Mouse (Mus musculus) gastrocnemius, postnatal 10 days (tissue): ENCODE measurements at regions not wholly inside any gene's neighbourhood (a gene's known extent, or its start where the extent isn't known, plus 50 kb on each side); places are given as distances from the start of the nearest gene placed in this dataset.
A peak's percentile ranks its signal among the peaks of the same experiment; 100 is the strongest.

Experiments
- DNase-seq: peaks from one replicate; pipeline ENCODE4 v3.0.0; 2021; ENCODE audit warnings: mixed read lengths

GRCm38 (mm10) chr9:33800763-33801162 lies 684.9 kb upstream of the Kirrel3 start:
- DNase-seq = no peak

DNA sequence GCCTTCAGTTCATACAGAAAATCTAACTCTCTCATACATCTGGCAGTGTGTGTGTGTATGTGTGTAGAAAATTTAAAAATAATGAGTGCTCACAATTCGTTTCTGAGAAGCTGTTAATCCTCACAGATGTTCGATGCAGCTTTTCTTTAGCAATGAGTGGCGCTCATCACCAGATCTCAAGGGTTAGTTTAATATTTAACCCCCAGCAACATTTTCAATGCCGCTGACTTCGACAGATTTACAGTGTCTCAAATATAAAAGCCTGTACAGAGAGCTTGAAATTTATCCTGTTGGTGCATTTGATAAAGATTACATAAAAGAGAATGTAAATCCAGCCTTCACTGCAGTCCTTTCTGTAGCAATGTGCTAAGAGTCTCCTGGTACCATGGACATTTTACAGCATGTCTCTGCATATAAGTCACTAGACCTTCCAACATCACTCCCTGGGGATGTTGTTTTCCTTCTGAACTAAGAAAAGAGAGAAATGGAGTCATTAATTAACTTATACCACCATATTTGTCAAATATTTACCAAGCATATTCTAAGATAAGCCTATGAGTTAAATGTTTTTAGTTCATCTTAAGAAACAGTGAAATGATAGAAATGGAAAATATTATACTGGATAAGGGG lies 670.8 kb upstream of the Kirrel3 start:
- DNase-seq = no peak

DNA sequence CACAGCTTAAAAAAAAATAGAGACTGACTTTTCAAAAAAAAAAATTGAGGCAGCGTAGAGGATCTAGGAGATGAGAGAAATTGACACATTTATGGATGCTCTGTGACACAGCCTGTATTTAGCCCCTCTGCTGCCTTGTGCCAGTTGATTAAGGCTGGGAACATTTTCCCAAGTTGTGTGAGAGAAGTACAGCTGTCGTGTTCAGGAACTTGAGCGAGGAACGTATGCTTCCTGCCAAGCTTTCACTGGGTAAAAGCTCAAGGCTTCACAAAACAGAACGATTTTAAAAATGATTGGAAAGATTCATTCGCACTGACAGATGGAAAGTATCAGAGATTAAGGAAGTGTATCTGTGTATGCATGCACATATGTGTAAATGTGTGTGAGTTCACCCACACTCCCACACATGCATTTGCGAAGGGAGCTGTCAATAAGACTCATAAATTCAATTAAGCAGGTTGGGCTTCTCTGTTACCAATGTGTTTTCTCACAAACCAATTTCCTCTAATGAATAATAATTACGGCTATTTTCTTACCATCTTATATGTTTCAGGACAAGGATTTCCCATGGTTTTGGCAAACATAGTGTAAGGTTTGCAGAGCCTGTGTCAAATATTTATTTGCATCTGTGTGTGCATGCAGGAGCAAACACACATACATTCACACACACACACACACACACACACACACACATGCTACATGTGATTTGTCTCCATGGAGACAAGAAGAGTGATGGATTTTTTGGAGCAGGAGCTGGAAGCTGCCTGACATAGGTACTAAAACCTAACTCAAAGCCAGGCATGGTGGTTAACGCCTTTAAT lies 662.9 kb upstream of the Kirrel3 start:
- no peak for DNase-seq

- no peak for DNase-seq
Measured at GRCm38 (mm10) chr9:33826116-33826515, 659.6 kb upstream of the Kirrel3 start.

DNA sequence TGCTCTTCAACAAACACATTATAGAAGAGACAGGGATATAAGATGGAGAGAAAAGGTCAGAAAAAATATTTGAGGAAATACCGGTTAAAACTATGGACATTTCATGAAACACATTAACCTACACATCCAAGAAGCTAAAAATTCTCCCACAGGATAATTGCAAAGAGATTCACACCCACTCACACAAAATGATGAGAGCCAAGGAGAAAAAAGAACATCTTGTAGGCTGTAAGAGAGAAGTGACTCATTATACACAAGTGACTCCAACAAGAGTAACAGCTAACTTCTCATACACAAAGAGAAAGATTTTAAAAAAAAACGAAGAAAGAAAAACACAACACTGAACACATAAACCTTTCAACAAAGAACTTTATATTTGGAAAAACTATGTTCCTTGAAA lies 658.3 kb upstream of the Kirrel3 start:
- no peak for DNase-seq

DNA sequence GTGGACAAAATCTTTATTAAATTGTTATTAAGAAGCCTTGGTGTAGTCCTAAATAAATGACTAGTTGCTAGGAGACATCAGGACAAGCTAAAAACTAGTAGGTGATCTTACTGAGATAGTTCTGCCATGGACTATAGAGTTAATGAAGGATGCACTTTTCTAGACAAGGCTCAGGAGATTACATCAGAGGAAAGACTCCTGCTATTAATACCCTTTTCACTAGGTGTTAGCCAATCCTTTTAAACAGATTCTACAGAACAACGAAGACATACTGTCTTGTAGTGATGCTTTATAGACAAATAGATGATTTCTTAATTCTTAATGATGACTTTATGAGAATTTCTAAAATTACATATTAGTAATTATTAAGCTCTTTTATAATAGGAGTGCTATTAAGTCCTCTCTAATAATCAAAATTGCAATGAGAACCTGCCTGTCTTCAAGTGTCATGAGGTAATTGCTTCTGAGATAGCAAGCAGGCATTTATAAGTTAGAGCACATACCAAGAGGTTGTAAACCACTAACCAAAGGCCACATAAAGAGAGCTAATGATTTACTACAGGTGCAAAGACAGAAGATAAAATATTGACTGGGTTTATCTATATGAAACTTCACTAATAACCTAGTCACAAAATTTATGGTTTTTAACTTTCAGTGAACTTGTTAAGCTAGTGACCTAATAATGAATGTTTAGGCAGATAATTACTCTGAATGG lies 647.9 kb upstream of the Kirrel3 start:
- no peak for DNase-seq

DNA sequence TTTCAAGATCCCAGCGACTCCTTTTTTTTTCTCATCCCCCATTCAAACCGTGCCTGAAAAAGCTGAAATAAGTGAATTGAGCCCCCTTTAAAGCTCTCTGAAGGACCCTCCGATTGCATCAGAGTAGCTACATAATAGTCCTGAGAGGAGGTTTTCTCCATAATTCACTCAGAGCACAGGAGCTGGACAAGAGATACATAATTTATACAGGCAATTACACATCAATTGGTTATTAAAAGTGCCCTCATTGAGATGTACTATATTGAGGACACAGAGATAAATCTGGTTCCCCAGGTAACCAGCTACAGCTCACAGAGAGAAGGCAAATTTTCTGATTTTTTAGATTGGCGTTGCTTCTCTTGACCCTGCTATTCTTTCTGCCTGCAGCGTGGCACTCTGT lies 636.1 kb upstream of the Kirrel3 start:
- DNase-seq = no peak

GRCm38 (mm10) chr9:33850024-33850423 lies 635.7 kb upstream of the Kirrel3 start:
- DNase-seq = no peak

DNA sequence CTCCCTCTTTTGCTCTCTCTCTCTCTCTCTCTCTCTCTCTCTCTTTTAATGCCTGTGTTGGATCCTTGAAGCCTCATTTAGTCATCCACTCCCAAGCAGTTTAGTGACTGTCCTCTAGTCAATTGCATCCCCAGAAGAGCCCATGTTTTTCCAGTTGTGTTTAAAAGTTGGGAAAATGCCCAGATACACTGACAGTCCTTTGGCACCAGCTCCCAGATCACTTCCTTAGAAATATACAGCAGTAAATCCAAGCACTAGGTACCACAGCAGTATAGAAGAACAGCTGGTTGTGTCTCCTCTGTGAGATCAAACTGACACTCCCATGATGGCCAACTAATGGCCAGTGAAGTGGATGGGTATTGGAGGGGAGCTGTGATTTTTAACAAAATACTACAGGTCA lies 634.7 kb upstream of the Kirrel3 start:
- DNase-seq = no peak

GRCm38 (mm10) chr9:33856169-33856568 lies 629.5 kb upstream of the Kirrel3 start:
- peak; percentile 35 for DNase-seq

DNA sequence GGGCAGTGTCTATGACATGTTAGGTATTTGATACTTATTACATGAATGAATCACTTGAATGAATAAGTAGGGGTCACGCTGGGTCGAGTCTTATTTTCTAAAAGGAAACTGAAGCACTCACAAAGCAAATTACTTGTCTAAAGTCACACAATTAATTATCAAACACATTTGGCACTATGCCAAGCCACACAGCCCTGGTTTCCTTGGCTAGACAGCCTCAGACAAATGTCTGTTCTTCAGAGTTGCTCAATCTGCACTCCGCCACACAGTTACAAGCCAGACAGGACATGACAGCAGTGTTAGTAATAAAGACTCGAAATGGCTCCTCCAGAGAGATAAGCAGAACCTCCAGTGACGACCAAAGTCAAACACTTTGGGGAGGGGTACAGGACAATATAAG lies 627.2 kb upstream of the Kirrel3 start:
- DNase-seq = no peak

DNA sequence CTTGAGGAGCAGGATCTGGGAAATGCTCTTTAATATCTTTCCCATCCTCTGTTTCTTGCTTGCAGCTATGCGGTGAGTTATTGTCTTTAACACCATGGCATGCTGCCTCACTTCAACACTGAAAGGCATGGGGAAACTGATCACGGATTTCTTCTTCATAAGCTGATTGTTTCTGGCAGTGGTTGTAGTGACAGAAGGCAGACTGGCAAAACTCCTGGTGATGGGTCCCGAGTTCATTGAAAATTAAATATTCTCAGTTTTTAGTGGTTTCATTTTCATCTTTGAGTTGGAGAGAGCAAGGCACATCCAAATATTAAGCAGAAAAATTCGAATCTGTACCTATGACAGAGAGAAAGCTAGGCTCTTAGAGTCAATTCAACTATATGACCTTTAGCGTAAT lies 617.0 kb upstream of the Kirrel3 start:
- DNase-seq = no peak

DNA sequence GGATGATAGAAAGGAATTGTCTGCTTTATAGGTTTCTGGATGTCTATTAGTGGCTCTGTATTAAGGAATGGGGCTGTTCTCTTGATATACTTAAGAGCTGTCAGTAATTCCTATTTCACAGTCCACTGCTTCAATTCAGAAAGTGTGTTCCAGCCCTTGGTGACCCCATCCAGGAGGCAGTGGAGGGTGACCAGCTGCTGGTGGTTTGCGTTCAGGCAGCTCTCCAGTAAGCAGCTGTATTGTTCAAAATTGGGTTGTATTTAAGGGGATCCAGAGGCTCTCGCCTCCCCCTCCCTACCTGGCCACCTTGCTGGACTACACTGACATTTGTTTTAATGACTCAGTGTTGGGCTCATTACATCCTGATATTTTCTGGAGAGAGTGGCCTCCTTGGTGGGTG lies 598.4 kb upstream of the Kirrel3 start:
- DNase-seq = no peak

- DNase-seq = no peak
Measured at GRCm38 (mm10) chr9:33892001-33892400, 593.7 kb upstream of the Kirrel3 start.

DNA sequence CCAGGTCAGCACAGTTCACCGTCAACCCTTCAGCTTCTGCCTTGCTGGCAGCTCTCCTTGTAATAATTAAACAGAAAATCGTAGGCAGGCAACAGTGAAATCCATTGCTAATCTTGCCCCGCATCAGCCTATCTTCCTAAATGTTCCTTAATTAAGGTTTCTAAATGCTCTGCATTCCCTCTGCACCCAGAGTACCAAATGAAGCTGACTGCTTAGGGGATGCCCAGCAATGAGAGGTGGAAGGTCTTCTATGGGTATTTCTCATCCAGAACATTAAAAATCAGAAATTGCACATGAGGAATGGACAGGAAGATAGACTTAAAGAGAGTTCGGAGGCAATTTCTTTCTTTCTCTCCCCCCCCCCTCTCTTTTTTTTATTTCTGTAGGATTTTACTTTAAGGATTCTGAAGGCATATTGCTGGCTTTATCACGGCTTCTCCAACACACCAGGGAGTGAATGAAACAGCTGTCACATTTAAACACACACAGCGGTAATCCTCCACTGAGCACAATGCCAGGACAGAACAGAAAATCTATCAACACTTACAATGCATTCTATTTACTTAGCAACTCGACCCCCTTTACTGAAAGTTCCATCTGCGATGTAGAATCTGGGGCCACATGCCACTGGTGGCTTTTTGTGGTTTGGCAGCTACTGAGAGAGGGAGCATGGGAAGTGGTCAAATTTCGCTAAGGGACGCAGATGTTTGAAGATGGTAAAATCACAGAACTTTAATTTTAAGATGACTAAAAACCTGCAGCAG lies 584.2 kb upstream of the Kirrel3 start:
- no peak for DNase-seq

GRCm38 (mm10) chr9:33903991-33904570 lies 581.6 kb upstream of the Kirrel3 start:
- DNase-seq = no peak

DNA sequence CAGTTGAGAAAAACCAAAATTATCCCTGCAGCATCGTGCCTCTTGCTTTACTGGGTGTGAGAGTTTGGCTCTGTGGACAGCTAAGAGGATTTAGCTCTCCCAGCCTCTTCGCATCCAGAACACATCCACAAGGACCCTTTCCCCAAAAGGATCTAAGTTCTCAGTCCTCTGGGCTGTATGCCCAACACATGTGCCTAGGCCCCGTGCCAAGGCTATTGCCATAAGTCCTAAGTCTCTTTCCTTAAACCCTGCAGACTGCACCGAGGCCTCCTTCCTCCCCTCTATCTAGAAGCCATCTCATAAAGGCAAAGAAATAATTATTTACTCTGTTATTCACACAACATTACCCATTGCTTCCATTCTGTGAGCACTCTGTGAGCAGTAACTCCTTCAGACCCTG lies 570.8 kb upstream of the Kirrel3 start:
- peak; percentile 7 for DNase-seq

- DNase-seq = no peak
Measured at GRCm38 (mm10) chr9:33915349-33916056, 570.2 kb upstream of the Kirrel3 start.

- DNase-seq = no peak
Measured at GRCm38 (mm10) chr9:33930286-33930685, 555.4 kb upstream of the Kirrel3 start.

- DNase-seq = no peak
Measured at GRCm38 (mm10) chr9:33934071-33934470, 551.6 kb upstream of the Kirrel3 start.

DNA sequence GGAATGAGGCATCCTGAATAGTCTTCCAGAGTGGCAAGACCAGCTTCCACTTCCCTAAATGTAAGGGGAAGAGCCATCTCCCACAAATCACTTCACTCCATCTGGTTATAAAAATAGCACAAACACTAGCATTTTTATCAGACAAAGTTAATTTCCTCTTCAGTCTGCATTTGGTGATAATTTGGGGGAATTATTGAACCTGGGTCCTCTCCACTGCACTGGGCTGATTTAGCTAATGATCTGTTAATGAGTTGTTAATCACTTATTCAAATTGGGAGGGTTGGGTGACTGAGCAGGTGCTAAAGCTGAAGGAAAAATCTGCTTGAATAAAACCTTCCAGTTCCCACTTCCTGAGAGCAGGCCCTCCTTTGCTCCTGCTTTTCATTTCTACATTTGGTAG lies 531.4 kb upstream of the Kirrel3 start:
- DNase-seq = no peak
